Mouse (Mus musculus) left cerebral cortex, postnatal 25 days (tissue): ENCODE data around the gene Tprkb. TPM values are rescaled to one million over a fixed set of nuclear protein-coding genes. Genes with fewer than 3 reads are reported as not detected.
"Not testable (repeated sequence)": the region's sequence is repeated elsewhere in the genome, so short reads cannot be mapped to it uniquely, and the experiment has no call there.

ENCODE experiments used
- DNase-seq, 2 experiments: peaks; one replicate each; pipeline ENCODE4 v3.0.0; 2022; ENCODE audit warnings: low spot score in 2 of 2, mixed read lengths in 1 of 2
- intact Hi-C: fragments of 180-260 bp; cut with DNase I; formaldehyde crosslinking; loops from one replicate; pipeline ENCODE4 v1.15.1; 2025
- total RNA-seq, 2 experiments: library from RNA; stranded (reverse); gene quantifications; 2 replicates each; pipeline ENCODE4 v1.2.3; 2021

The Tprkb gene
- total RNA-seq, 2 experiments from 2014 or later = 47.6 to 53.0 TPM

DNA sequence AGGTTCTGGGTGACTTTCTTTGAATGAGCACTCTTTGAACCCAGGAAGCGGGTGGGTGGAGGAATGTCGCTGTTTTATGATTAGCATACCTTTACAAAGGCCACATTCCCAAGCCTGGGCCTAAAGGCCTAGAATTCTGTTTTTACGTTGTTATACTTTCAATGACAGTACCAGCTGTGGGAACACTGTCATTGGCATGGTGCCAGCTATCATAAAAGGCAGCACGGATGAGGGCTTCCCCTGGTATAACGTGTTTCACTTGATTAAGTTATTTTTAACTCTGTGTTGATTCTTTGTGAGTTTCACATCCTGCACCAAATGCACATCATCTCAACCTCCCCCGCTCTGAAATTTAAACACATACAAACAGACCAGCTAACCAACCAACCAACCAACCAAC, 54.4 kb downstream of the Tprkb start:
- intact Hi-C loops, DNase-seq: not testable (repeated sequence)

DNA sequence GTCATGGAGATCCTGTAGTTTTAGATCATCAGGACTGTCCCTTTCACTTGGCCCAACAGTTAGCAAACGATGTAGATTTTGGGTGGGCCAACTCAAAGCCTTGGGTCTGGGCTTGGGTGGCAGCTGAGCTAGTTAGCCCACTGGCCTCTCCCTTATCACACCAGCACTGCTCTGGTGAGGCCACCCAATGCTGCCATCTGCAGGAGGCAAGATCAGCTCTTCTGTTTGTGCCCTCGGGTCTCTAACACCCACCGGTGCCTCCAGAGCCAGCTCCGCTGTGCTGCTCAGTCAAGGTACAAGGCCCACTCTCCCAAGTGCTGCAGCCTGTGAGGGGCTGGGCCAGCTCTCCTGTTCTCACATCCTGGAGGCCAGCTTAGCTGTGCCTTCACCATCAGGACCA, 55.0 kb downstream of the Tprkb start:
- intact Hi-C loops = no loop called here
- no peak for DNase-seq

DNA sequence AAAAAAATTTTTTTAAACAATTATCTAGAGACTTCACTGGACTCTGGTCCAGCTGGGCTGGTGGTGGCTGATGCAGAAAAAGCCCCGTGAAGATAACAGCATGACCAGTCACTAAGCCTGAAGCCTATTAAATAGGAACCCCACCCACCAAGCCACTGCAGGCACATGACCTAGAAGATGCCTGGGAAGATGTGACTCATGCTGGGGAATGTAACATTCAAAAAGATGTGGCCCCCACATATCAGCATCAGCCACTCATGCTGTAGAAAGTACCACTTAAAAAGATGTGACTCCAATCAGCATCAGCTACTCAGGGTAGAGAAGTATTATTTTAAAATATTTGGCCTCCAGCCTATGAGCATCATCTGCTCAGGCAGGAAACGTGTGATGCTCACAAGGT, 58.2 kb downstream of the Tprkb start:
- DNase-seq = peak in 1 of 2 experiments; percentile 25
- intact Hi-C loops = no loop called here

DNA sequence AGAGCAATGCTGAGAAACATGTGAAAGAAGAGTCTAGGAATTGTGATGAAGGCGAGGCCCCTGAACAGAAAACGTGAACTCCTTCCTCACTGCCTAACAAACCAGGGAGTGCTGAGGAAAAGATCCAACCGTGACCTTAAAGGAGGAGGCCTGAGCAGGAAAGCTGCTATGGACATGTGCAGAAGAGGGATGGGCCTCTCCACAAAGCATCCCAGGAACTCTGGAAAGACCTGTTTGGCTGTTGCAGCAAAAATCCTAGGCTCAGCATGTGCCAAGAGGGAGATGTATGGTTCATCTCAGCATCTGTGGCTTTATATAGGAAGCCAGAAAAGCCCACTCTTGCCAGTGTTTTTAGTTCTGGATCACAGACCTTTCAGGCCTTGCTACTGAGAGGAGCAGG, 61.0 kb downstream of the Tprkb start:
- no peak for DNase-seq
- intact Hi-C loops = no loop called here

DNA sequence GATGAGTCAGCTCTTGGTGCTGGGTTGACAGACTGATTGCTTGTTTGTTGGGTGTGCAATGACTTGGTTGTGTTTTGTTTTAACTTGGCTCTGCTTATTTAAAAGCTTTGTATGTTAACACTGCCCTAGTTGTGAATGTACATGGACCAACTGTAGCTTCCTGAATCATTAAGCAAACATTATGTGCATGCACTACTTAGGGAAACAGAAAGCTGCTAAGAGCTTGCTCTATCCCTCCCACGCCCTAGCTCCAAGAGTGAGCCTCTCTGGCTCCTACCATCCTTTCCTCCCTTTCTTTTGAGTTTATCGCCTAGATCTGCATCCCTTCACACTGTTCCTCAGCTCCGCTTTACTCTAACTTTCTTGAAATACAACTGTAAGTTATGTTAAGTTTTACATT, 61.7 kb downstream of the Tprkb start:
- intact Hi-C loops = no loop called here
- DNase-seq = peak in 1 of 2 experiments; percentile 72

DNA sequence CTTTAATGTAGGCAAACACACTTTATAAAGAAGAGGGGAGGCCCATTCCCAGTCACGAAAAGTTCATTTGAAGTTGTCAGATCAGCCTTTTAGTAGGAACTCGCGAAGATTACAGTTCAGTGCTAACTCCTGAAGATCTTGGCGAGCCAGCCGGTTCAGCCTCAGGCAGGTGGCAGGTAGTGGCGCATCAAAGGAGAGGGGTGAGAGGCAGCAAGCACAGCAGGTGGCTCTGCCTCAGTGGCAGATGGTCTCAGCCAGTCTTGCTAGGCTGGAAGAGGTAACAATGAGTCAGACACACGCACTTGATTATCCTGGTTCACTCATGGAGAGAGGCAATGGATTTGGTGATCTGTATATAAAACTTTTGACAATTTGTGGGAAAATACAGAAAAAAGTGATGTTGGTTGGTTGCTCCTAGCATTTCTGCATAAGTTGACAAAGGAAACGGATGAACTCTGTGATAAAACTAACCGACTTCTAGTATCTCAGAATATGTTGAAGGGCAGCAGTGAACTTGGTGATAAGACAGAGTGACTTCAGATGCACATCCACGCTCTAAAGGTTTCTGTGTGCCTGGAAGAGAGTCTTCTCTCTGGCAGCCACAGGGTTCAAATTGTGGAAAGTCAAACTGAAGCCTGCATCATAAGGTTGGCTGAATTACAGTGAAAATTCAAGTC, 63.4 kb downstream of the Tprkb start:
- intact Hi-C loops = no loop called here
- DNase-seq = no peak

DNA sequence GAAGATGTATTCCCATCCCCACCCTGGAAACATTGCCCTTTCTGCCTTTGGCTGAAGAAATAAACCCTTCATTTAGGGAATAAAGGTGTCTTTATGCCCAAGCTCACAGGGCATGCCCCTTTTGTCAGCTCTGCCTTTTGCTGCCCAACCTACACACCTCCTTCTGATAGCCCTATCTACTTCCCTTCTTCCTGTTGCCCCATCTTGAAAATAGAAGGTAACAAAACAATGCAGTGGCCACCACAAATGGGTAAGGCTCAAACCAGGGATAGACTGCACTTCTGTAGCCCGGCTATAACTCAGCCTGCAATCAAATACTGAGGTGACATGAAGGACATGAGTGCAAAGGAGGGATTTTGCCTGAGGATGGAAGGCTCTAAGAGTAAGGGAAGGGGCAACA, 64.1 kb downstream of the Tprkb start:
- no peak for DNase-seq
- intact Hi-C loops = no loop called here

DNA sequence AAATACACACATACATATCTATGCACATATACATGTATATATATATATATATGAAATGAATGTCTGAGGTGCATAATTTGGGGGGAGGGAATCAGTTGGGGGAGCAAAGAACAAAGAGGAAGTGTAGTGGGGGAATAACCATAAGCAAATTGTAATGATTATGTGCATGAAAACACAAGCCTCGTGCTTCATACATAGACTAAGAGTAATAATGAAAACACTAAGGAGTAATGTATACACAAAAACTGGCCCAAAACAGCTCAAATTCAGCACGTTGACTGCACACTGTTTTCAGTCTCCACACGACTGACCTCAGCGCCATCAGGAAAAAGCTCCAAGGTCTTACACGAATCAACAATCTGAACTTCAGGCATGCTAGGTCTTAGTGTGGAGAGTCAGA, 64.6 kb downstream of the Tprkb start:
- no peak for DNase-seq
- intact Hi-C loops = no loop called here

DNA sequence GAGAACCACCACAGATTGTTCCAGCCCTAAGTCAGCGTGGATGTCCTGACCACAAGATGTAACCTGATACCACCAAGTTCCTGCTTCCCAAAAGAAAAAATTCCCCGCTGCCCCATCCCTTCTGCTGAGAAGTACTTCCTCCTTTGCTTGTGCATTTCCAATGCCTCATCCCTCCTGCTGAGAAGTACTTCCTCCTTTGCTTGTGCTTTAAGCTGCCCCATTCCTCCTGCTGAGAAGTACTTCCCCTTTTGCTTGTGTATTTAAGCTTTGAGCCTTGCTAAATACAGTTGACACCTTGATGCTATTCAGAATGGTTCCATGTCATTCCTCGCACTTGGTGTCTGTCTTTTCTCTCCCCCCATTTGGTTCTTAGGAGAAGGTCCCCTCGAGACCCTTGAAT, 67.1 kb downstream of the Tprkb start:
- DNase-seq, intact Hi-C loops: not testable (repeated sequence)

Other genes starting within 250 kb of the Tprkb start
- gene Nat8f7, start 198.7 kb upstream of the Tprkb start, total RNA-seq = 1 to 10 TPM; 1.8 to 3.6 TPM
- 1 to 10 TPM; 3.6 to 3.8 TPM for gene Nat8f3, start 146.1 kb upstream of the Tprkb start, total RNA-seq
- gene Nat8f6, start 90.9 kb upstream of the Tprkb start, total RNA-seq = 1 to 10 TPM; 2.1 to 2.6 TPM
- 1 to 10 TPM; 5.8 to 6.2 TPM for gene Nat8f5, start 90.9 kb upstream of the Tprkb start, total RNA-seq
- 1 to 10 TPM; 2.6 to 3.5 TPM for gene Nat8, start 79.8 kb upstream of the Tprkb start, total RNA-seq
- gene Nat8f2, start 42.7 kb upstream of the Tprkb start, total RNA-seq = 1 to 10 TPM; 1.0 to 2.1 TPM
- 1 to 10 TPM; 6.5 TPM for gene Nat8f4, start 7.0 kb upstream of the Tprkb start, total RNA-seq
- gene Nat8f1, start 3.8 kb downstream of the Tprkb start, total RNA-seq = 10 to 100 TPM; 30.5 to 30.7 TPM
- gene Dusp11, start 49.8 kb downstream of the Tprkb start, total RNA-seq = 10 to 100 TPM; 69.9 to 89.7 TPM
- gene Figla, start 104.3 kb downstream of the Tprkb start, total RNA-seq = not detected
- gene Add2, start 116.8 kb downstream of the Tprkb start, total RNA-seq = 100 to 1,000 TPM; 232 to 242 TPM